Mouse (Mus musculus) stomach, postnatal 0 days (tissue): ENCODE measurements at regions not wholly inside any gene's neighbourhood (a gene's known extent, or its start where the extent isn't known, plus 50 kb on each side); places are given as distances from the start of the nearest gene placed in this dataset.

Experiments used
- CTCF ChIP-seq: IDR thresholded peaks from 2 replicates; pipeline ENCODE4 v1.5.1; 2016; ENCODE audit warnings: antibody characterized with exemption, low read depth, mild to moderate bottlenecking, moderate library complexity
- EP300 ChIP-seq: optimal IDR thresholded peaks from 2 replicates; pipeline ENCODE3; 2016; ENCODE audit warnings: antibody characterized with exemption

DNA sequence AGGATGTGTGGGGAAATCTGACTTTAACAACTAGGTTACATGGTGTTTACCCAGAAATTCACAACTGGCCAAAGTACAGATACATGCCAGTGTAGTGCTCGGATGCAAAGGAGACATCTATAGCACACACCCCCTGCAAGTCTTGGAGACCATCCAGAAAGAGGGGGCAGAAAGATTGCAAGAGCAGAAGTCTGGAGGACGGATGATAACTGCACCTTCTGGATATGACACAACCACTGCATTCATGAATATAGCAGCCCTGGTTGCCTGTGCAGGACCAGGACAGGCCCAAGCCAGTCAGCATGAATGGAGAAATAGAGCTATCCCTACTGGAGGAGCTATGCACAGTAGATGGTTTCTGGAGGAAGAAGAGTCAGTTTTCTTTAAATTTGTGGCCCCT is 330.4 kb downstream of the Mex3b start:
- no peak for TF ChIP-seq CTCF
- no peak for TF ChIP-seq EP300
